Mouse (Mus musculus) brain, adult 2 months (tissue): ENCODE measurements around the gene Etl4.
A peak's percentile ranks its signal among the peaks of the same experiment; 100 is the strongest.

Experiments
- DNase-seq: peaks from one replicate; pipeline ENCODE4 v3.0.0; 2011; ENCODE audit warnings: low read depth, low spot score

Gene Etl4

GRCm38 (mm10) chr2:20759045-20759662 lies 849.6 kb downstream of the Etl4 start:
- DNase-seq = no peak

- no peak for DNase-seq
Measured at GRCm38 (mm10) chr2:20761320-20761719, 851.7 kb downstream of the Etl4 start.

- DNase-seq = no peak
Measured at GRCm38 (mm10) chr2:20761751-20762150, 852.2 kb downstream of the Etl4 start.

GRCm38 (mm10) chr2:20763511-20764212 lies 854.1 kb downstream of the Etl4 start:
- DNase-seq = no peak

GRCm38 (mm10) chr2:20764566-20765090 lies 855.0 kb downstream of the Etl4 start:
- no peak for DNase-seq

- DNase-seq = no peak
Measured at GRCm38 (mm10) chr2:20768681-20769080, 859.1 kb downstream of the Etl4 start.

GRCm38 (mm10) chr2:20770171-20770570 lies 860.6 kb downstream of the Etl4 start:
- no peak for DNase-seq

- DNase-seq = no peak
Measured at GRCm38 (mm10) chr2:20774462-20774861, 864.9 kb downstream of the Etl4 start.

- DNase-seq = no peak
Measured at GRCm38 (mm10) chr2:20776171-20776704, 866.7 kb downstream of the Etl4 start.

- peak; percentile 55 for DNase-seq
Measured at GRCm38 (mm10) chr2:20777931-20778330, 868.4 kb downstream of the Etl4 start.

GRCm38 (mm10) chr2:20779484-20780381 lies 870.2 kb downstream of the Etl4 start:
- peak; percentile 88 for DNase-seq

- DNase-seq = no peak
Measured at GRCm38 (mm10) chr2:20801236-20801890, 891.8 kb downstream of the Etl4 start.

GRCm38 (mm10) chr2:20811506-20811905 lies 901.9 kb downstream of the Etl4 start:
- peak; percentile 60 for DNase-seq

GRCm38 (mm10) chr2:20813986-20814385 lies 904.4 kb downstream of the Etl4 start:
- DNase-seq = no peak

GRCm38 (mm10) chr2:20818226-20818625 lies 908.6 kb downstream of the Etl4 start:
- no peak for DNase-seq

GRCm38 (mm10) chr2:20826258-20826657 lies 916.7 kb downstream of the Etl4 start:
- peak; percentile 18 for DNase-seq

GRCm38 (mm10) chr2:20830882-20831281 lies 921.3 kb downstream of the Etl4 start:
- no peak for DNase-seq

GRCm38 (mm10) chr2:20831608-20832406 lies 922.2 kb downstream of the Etl4 start:
- no peak for DNase-seq

- no peak for DNase-seq
Measured at GRCm38 (mm10) chr2:20849346-20849745, 939.8 kb downstream of the Etl4 start.
